Mouse (Mus musculus) kidney, adult 2 months (tissue): ENCODE data around the gene Spop. TPM values are rescaled to one million over a fixed set of nuclear protein-coding genes. Genes with fewer than 3 reads are reported as not detected.
"Not testable (repeated sequence)": the region's sequence is repeated elsewhere in the genome, so short reads cannot be mapped to it uniquely, and the experiment has no call there.

ENCODE experiments used
- DNase-seq: peaks from one replicate; pipeline ENCODE4 v3.0.0; 2021
- H3K27ac ChIP-seq: fragments of 200-500 bp; 2 replicates; pipeline ENCODE4 v1.5.1; 2012; ENCODE audit warnings: low read depth, low read length, control low read depth, inconsistent platforms; ENCODE audit not compliant: insufficient read depth
- H3K27me3 ChIP-seq: fragments of 200-500 bp; replicated peaks from 2 replicates; pipeline ENCODE4 v1.6.1; 2012; ENCODE audit warnings: mild to moderate bottlenecking, moderate library complexity, low read length, inconsistent platforms; ENCODE audit not compliant: control insufficient read depth, insufficient read depth
- H3K36me3 ChIP-seq: fragments of 200-500 bp; 2 replicates; pipeline ENCODE4 v1.6.1; 2012; ENCODE audit warnings: mild to moderate bottlenecking, moderate library complexity, low read length, inconsistent platforms; ENCODE audit not compliant: control insufficient read depth, insufficient read depth
- H3K4me1 ChIP-seq: fragments of 200-500 bp; 2 replicates; pipeline ENCODE4 v1.6.1; 2011; ENCODE audit warnings: low read length; ENCODE audit not compliant: control insufficient read depth, insufficient read depth
- H3K4me3 ChIP-seq: fragments of 200-500 bp; 2 replicates; pipeline ENCODE4 v1.5.1; 2011; ENCODE audit warnings: mild to moderate bottlenecking, low read depth, low read length, control low read depth; ENCODE audit not compliant: insufficient read depth
- CTCF ChIP-seq: fragments of 200-500 bp; conservative IDR thresholded peaks from 2 replicates; pipeline ENCODE4 v1.5.1; 2011; ENCODE audit warnings: low read depth, mild to moderate bottlenecking, control low read depth, low read length, moderate library complexity, mixed read lengths; ENCODE audit not compliant: insufficient read depth, insufficient read length
- POLR2A ChIP-seq: fragments of 200-500 bp; IDR thresholded peaks from one replicate; pipeline ENCODE4 v1.6.1; 2011; ENCODE audit warnings: low read depth, low read length, control low read depth
- WGBS: fragments of 180-500 bp; shearing (Covaris S2); methylation state at CpG from one replicate; pipeline ENCODE4 v1.1.7; 2018; 5-methylcytosine and 5-hydroxymethylcytosine counted together
- polyA plus RNA-seq: library from polyadenylated mRNA; depleted of rRNA; stranded (reverse); fragments of >200 nt; gene quantifications from 2 replicates; pipeline ENCODE4 v1.2.3, GENCODE M21; 2012

Gene Spop
- polyA plus RNA-seq, 1 experiment = 66.4 TPM

DNA sequence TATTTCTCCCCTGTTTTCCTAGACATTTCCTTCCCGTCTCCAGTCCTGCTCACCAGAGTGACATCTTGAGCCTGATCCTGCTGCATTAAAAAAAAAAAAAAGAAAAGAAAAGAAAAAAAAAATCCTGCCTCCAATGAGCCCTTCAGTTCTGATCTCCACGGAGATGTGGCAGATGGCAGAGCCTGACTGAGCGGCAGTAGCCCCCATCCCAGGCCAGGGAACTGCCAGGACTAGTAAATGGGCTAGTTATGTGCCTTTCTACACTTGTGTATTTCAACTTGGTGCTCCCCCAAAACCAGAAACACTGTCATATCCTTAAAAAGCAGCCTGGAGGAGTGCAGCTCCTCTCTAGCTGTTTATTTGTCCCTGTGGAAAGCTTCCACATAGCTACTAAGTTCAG lies 87.0 kb downstream of the Spop start:
- Histone ChIP-seq H3K4me3 (no peak overlapping the region), H3K36me3 (no peaks in the 10 kb centered on the region), H3K27ac (no peak overlapping the region), H3K4me1 (no peaks in the 10 kb centered on the region), H3K27me3 (no peaks in the 10 kb centered on the region)
- TF ChIP-seq CTCF = no peak
- 32% methylated on average over 3 of the region's 3 CpGs for whole genome bisulfite sequencing
- no peak for DNase-seq

DNA sequence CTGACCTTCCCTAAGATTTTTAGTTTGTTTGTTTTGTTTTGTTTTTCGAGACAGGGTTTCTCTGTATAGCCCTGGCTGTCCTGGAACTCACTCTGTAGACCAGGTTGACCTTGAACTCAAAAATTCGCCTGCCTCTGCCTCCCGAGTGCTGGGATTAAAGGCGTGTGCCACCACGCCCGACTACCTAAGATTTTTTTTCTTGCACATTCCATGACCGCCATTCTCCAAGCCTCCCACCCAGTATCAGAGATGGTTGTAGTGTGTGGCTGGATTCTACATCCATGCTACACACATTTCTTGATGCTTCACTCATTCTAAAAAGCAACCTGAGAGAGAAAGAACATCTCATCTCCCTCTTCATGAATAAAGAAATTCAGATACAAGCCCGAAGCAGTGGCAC lies 87.9 kb downstream of the Spop start:
- H3K27me3 ChIP-seq, H3K4me3 ChIP-seq, H3K36me3 ChIP-seq, H3K4me1 ChIP-seq, H3K27ac ChIP-seq, DNase-seq: not testable (repeated sequence)
- 80% methylated on average over 8 of the region's 8 CpGs for WGBS

DNA sequence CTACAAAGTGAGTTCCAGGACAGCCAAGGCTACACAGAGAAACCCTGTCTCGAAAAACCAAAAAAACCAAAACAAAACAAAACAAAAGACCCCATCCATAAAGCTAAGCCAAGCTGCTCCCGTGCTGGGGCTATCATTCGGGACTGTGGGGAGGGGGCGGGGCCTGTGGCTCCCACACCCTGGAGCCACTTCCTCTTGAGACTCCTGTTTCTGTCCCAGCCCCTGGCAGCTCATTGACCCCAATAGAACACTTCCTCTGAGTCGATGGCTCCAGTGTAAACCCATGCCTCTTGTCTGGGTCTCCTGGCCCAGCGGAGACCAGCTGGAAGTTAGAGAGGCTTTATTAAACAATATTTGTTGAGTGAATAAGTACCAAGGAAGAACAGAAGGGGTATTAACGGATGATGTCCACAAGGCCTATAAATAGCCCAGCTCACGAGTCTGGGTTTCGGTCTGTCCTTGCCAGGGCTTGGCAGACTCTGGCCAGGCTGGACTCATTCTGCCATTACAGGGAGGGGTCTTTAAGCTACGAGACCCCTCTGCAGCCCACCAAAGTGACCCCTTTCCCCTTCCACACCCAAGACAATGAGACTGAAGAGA lies 89.8 kb downstream of the Spop start:
- no peak for DNase-seq

DNA sequence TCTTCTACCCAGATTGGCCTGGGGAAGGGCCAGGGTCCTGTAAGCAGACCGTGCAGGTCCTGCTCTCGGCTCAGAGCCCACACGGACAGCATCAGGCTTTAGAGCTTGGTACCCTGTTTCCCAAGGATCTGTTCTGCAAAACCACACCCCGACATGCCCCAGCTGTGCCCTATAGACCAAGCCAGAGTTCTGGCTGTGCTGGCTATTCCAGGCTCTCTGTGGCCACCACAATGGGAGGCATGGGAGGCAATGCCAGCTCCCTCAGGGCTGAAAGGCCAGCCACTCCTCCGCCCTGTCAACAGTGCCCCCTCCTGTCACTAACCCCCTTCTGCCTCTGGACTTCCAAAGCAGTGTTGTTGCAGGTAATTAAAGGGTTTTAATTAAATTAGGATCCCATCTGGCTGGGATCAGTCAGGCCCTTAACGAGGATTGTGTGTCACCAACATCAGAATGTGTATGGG lies 90.4 kb downstream of the Spop start:
- Histone ChIP-seq H3K27me3 (no peaks in the 10 kb centered on the region), H3K4me1 (no peaks in the 10 kb centered on the region), H3K36me3 (no peaks in the 10 kb centered on the region), H3K27ac (no peak overlapping the region), H3K4me3 (no peak overlapping the region)
- DNase-seq = no peak
- WGBS = 57% methylated on average over 6 of the region's 6 CpGs
- no peak for TF ChIP-seq CTCF
- no peak for TF ChIP-seq POLR2A

More for the DNA sequence above, 89.8 kb downstream of the Spop start:
- Histone ChIP-seq H3K4me3 (no peak overlapping the region), H3K27ac (no peak overlapping the region), H3K4me1 (no peaks in the 10 kb centered on the region), H3K36me3 (no peaks in the 10 kb centered on the region), H3K27me3 (no peaks in the 10 kb centered on the region)
- no peak for TF ChIP-seq CTCF
- no peak for TF ChIP-seq POLR2A
- WGBS = 45% methylated on average over 10 of the region's 10 CpGs

DNA sequence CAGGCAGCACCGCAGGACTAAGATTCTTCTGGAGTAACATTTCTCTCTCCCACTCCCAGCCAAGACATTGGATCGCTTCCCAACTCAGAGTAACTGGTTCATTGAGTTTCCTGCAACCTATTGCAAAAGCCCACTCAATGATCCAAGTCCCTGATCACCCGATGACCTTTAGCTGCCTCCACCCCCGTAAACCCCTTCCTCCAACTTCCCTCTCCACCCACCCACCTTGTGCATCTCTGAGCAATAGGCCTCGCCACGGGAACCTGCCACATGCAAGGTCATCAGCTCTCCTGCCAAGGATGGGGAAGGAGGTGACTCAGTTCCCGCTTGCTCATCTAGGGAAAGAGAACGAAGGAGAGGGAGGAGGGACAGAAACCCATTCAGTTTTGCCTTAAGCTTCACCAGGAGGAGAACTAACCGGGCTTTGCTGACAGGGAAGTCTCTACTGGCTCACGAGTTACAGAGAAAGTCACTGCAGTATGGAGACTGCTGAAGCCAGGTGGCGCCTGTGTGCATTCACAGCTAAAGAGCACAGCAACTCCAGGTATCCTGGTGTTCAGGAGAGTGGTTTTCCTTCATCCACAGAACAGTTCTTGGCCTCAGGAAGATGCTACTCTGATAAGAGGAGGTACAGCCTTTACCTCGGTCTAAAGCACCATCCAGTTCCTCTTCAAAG lies 93.3 kb downstream of the Spop start:
- no peaks in the 10 kb centered on the region for H3K27me3 ChIP-seq
- DNase-seq = no peak
- H3K4me3 ChIP-seq = no peak overlapping the region
- TF ChIP-seq CTCF = peak; percentile 55
- no peak for TF ChIP-seq POLR2A
- H3K27ac ChIP-seq = no peak overlapping the region
- no peaks in the 10 kb centered on the region for H3K4me1 ChIP-seq
- no peaks in the 10 kb centered on the region for H3K36me3 ChIP-seq
- WGBS = 35% methylated on average over 12 of the region's 12 CpGs

DNA sequence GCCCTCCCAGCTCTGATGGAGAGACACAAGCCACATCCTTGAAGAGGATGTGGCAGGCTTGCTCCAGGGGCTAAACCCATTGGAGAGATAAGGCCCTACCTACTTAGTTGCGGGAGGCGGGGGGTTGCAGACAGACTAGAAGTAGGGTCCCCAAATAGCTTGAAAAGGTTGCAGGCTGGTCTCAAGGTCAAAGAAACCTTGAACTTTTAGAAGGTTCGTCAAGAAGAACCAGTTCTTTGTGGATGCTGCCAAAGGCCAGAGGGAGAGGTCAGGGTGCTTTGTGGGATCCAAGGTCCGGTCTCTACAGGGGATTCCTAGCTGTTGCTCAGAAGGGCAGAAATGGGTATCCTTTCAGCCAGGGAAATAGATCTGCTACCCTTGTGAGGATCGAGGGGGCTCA lies 93.9 kb downstream of the Spop start:
- Histone ChIP-seq H3K27me3 (no peaks in the 10 kb centered on the region), H3K27ac (no peak overlapping the region), H3K36me3 (no peaks in the 10 kb centered on the region), H3K4me1 (no peaks in the 10 kb centered on the region), H3K4me3 (no peak overlapping the region)
- TF ChIP-seq CTCF (no peak), POLR2A (no peak)
- DNase-seq = no peak
- 66% methylated on average over 5 of the region's 5 CpGs for WGBS

DNA sequence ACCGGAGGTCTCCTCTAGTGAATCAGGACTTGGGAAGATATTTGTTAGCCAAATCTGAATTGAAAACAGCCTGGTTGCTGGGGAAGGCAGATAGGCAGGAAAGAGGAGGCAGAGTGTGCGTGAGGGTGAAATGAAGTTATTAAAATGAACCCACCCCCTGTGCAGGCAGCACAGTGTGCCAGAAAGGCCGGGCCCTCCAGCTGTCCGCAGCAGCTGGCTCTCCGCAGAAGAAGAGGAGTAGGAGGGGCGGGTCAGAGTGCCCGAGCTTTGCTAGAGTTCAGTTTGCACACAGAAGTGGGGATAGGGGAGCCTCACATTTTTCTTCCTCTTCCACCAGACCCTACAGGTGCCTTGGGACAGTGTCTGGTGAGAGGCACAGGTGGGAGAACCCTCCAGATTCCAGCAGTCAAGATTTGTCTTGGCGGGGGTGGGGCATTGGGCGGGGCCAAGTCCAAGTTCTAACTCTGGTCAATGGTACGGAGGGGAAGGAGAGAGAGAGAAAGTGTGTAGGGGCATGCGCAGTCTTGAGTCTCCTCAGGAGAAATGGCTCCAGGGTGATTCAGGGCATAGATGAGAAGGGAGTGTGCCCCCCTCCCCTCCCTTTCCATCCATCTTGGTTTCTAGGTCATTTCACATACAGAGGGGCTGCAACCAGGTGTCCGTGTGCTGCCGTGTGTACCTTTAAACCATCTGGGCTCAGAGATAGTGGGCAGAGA lies 94.5 kb downstream of the Spop start:
- WGBS = 42% methylated on average over 13 of the region's 13 CpGs
- DNase-seq = no peak
- Histone ChIP-seq H3K27me3 (no peaks in the 10 kb centered on the region), H3K4me1 (no peaks in the 10 kb centered on the region), H3K27ac (no peak overlapping the region), H3K36me3 (no peaks in the 10 kb centered on the region), H3K4me3 (no peak overlapping the region)
- TF ChIP-seq POLR2A = no peak
- TF ChIP-seq CTCF = no peak
